Mouse (Mus musculus): Measurements from ENCODE around the gene Gm5089. TPM values are rescaled to one million over a fixed set of nuclear protein-coding genes. Genes with fewer than 3 reads are reported as not detected.
"Not testable (repeated sequence)": the region's sequence is repeated elsewhere in the genome, so short reads cannot be mapped to it uniquely, and the experiment has no call there.

Gene Gm5089
- polyA plus RNA-seq, 1 experiment from 2014 or later: 0.22 TPM

DNA sequence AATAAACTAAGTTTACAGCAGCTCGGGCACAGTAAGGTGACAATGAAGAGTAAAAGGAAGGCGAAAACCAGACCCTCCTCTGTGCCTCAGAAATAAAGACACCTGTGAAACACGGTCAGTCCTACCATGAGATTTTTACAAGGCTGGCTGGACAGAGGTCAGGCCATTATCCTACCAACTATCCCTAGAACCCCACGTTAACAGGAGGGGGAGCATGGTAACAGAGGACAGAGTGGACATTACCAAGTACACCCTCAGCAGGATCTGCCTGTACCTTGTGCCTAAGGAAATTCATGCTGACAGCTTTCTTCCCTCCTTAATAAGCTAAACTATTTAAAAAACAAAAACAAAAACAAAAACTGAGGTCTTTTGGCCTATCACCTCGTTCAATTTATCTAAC, 9.3 kb upstream of the Gm5089 start:
- H3K36me3 ChIP-seq: no peaks in the 10 kb centered on the region
- no peak overlapping the region for H3K4me3 ChIP-seq
- peaks cover 21% of the 10 kb centered on the region for H3K4me1 ChIP-seq
- no peak overlapping the region for H3K9ac ChIP-seq
- no peak for ATAC-seq (ENCODE audit: insufficient number of reproducible peaks, insufficient read depth, low FRiP score, low TSS enrichment, low read depth)
- H3K9me3 ChIP-seq: no peaks in the 10 kb centered on the region
- H3K27me3 ChIP-seq: peaks cover 63% of the 10 kb centered on the region
- H3K4me2 ChIP-seq: no peak overlapping the region
- H3K27ac ChIP-seq: no peak overlapping the region
- WGBS: 60% methylated on average over 5 of the region's 5 CpGs

DNA sequence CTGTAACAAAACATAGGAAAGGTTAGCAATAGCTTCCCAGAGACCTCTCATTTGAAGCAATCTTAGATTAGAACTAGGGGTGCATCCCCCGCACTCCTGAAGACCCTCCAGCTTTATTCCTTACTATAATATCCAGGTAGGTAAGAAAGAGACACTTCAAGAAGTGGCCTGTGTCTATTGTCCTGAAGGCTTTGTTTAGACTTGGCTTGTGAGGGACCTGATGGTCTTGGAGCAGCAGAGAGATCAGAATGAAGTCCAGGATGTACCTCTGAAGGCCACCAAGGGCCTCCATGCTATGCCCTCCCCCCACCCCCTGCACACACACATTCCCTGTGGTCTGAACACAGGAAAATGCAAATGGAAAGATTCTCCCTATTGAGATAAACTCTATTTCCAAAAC, 8.9 kb upstream of the Gm5089 start:
- Histone ChIP-seq H3K4me3 (no peak overlapping the region), H3K27me3 (peaks cover 63% of the 10 kb centered on the region), H3K9ac (no peak overlapping the region), H3K36me3 (no peaks in the 10 kb centered on the region), H3K27ac (no peak overlapping the region), H3K4me1 (peaks cover 17% of the 10 kb centered on the region), H3K4me2 (no peak overlapping the region), H3K9me3 (no peaks in the 10 kb centered on the region)
- WGBS: 91% methylated on average over 1 of the region's 1 CpGs
- no peak for ATAC-seq (ENCODE audit: insufficient number of reproducible peaks, insufficient read depth, low FRiP score, low TSS enrichment, low read depth)

DNA sequence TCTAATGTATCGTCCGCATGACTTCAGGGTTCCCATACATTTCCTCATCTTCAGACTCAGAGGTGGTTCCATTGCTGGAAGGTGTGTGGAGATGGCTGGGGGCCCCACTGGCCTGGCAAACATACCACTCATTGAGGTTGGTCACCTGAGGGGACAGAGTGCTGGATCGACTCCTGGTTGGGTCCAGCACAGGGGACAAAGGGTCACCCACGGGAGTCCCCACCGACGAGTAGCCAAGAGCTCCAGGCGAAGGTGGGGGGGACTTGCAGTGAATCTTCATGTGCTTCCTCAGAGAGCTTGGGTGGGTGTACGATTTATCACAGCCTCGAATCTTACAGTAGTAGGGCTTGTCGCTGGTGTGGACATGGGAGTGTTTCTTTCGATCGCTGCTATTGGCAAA, 8.4 kb upstream of the Gm5089 start:
- H3K4me1 ChIP-seq: peaks cover 12% of the 10 kb centered on the region
- not testable (repeated sequence) for H3K4me3 ChIP-seq; ATAC-seq (ENCODE audit: insufficient number of reproducible peaks, insufficient read depth, low FRiP score, low TSS enrichment, low read depth); H3K4me2 ChIP-seq; H3K9ac ChIP-seq; H3K27ac ChIP-seq; H3K36me3 ChIP-seq; H3K9me3 ChIP-seq
- peaks cover 62% of the 10 kb centered on the region for H3K27me3 ChIP-seq
- WGBS: 76% methylated on average over 12 of the region's 12 CpGs

DNA sequence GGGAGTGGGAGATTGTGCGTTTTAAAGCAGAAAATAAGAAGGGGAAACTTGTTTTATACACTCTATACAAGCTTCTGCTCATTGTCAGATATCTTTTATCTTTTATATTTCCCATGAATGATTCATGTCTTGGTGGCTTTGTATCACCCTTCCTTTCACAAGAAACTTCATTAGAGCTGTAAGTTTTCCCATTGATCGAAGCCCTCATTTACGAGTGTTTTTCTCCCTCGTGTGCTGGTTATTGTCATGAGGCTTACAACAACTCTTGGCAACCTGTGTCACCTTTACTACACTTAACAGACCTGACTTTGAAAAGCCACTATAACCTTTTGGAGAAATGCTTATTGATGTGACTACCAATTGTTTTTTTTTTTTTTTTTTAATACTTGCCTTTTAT, 4.6 kb upstream of the Gm5089 start:
- no peak overlapping the region for H3K4me3 ChIP-seq
- peaks cover 24% of the 10 kb centered on the region for H3K4me1 ChIP-seq
- H3K9me3 ChIP-seq: no peaks in the 10 kb centered on the region
- H3K27ac ChIP-seq: no peak overlapping the region
- H3K4me2 ChIP-seq: no peak overlapping the region
- no peaks in the 10 kb centered on the region for H3K36me3 ChIP-seq
- peaks cover 64% of the 10 kb centered on the region for H3K27me3 ChIP-seq
- 75% methylated on average over 4 of the region's 4 CpGs for WGBS
- no peak overlapping the region for H3K9ac ChIP-seq
- ATAC-seq (ENCODE audit: insufficient number of reproducible peaks, insufficient read depth, low FRiP score, low TSS enrichment, low read depth): no peak

DNA sequence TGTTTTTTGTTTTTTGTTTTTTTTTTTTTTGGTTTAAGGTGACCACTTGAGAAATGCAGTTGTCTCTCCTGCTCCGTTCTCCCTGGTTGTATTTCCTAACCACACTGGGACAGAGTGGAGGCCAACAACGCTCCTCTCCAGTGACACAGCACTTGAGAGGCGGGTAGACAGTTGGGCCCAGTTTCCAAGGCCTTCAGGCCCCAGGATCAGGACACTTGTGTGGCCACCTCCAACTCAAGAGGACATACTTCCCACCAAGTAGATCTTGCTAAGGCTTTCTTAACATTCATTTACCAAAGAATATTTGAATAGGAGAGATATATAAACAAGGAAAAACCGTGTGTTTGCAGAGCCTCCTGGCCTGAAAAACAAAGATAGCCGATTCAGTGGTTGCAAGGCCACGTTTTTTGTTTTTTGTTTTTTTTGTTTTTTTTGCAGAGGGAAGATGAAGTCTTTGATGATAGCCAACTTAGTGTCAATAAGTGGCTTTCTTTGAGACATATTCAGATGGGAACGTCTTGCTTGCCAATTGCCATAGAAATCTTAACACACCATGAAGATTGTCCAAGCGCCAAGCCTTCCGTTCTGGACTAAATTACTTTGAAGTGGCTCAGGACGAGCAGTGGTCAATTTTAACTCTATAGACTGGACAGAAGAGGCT, 4.1 kb upstream of the Gm5089 start:
- H3K9me3 ChIP-seq: no peaks in the 10 kb centered on the region
- no peak overlapping the region for H3K4me3 ChIP-seq
- ATAC-seq (ENCODE audit: insufficient number of reproducible peaks, insufficient read depth, low FRiP score, low TSS enrichment, low read depth): no peak
- no peak overlapping the region for H3K9ac ChIP-seq
- WGBS: 62% methylated on average over 10 of the region's 10 CpGs
- no peak overlapping the region for H3K27ac ChIP-seq
- H3K4me2 ChIP-seq: no peak overlapping the region
- H3K4me1 ChIP-seq: peaks cover 30% of the 10 kb centered on the region
- no peaks in the 10 kb centered on the region for H3K36me3 ChIP-seq
- H3K27me3 ChIP-seq: peaks cover 64% of the 10 kb centered on the region

DNA sequence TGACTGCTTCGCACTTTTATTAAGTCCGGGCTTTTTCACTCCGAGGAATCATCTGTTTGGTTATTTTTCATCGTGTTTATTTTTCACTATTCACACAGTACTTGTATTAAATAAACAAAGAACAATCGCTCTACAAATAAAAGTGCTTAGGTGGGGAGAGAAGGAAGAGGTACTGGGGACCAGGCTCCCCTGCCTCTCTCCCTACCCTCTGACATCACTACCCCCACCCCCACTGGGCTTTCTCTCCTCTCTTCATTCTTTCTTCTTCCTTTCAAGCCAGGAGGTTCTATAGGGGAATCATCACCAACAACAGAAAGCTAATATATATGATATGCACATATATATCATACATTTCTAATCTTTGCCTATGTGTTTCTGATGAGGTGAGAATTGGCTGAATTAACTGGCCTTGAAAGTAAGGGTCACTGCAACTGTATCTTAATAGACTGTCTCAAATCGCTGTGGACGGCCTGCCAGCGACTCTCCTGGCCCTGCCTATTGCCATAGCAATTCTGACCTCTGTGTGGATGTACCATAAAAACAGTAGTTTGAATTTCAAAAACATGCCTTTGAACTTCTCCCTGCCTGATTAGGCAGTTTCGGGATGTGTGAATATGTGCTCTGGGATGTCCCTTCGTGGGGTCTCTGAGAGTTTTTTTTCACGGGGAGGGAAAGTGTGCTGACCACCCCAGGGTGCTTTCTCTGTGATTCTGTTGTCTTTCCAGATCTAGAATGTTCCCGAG, 3.3 kb upstream of the Gm5089 start:
- H3K9me3 ChIP-seq: no peaks in the 10 kb centered on the region

DNA sequence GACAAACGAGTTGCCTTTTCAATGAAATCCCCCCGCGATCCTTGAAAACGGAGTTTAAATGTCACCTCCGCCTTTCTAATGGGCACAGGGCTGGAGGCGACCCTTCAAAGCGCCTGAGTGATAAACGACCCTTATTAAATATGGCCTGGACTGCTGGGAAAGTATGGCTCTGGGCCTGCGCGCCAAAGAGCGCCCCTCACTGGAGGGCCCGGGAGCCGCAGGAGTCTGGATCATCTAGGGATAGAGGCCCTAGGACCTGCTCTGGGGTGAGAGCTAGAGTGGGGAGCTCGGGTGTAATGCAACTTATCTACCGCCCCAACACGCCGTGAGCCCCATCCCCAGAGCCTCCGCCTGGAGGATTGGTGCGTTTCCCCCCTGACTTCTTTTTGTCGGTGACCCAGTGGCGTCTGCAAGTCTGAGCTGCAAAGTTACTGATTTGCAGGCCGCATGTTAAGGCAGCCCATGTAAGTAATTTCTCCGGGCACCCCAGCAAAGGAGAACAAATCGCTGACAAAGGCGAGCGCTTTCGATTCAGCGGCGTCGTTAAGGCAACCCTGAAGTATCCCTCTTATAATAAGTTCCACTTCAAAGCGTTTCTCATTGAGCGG, 2.6 kb upstream of the Gm5089 start:
- H3K27ac ChIP-seq: no peak overlapping the region

More for the DNA sequence above, 3.3 kb upstream of the Gm5089 start:
- 20% methylated on average over 12 of the region's 12 CpGs for WGBS
- peak overlapping the region; percentile 33 for H3K4me3 ChIP-seq
- H3K27me3 ChIP-seq: peaks cover 65% of the 10 kb centered on the region
- peaks cover 35% of the 10 kb centered on the region for H3K4me1 ChIP-seq
- no peak for ATAC-seq (ENCODE audit: insufficient number of reproducible peaks, insufficient read depth, low FRiP score, low TSS enrichment, low read depth)
- no peak overlapping the region for H3K9ac ChIP-seq
- H3K27ac ChIP-seq: no peak overlapping the region
- peak overlapping the region; percentile 60 for H3K4me2 ChIP-seq
- no peaks in the 10 kb centered on the region for H3K36me3 ChIP-seq

DNA sequence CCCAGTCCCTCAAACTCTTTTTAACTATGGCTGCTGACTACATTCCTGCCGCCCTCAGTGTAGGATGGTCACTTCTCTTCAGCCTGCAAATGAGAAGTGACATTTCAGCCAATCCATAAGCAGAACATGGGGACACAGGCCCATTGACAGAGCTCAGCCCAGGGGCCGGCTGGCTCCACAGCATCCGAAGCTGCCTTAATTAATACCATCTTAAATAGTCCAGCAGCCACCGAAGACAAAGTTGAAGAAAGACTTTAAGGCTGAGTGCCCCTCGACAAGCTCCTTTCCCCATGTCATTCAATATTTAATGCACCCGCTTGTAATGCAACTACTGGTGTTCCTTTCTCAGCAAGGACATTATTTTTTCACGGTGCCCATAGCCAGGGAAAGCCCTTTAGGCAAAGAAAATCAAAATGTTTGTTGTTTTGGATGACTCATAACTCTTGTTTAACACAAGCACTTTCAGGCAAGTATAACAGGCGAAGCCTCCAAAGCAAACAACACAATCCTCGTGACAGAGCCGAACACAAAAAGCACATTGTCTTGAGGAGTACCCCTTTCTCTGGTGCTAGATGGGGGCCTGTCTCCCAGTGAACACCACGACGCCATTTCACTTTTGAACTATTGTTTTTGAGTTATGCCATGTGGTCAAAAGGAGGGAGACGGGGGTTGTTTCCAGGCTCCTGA, 1.9 kb upstream of the Gm5089 start:
- Histone ChIP-seq H3K27ac (no peak overlapping the region), H3K4me1 (peaks cover 35% of the 10 kb centered on the region), H3K9ac (no peak overlapping the region), H3K9me3 (no peaks in the 10 kb centered on the region), H3K4me2 (peak overlapping the region; percentile 60), H3K4me3 (peak overlapping the region; percentile 33; the same call in 1 of the 2 replicates), H3K27me3 (peaks cover 76% of the 10 kb centered on the region), H3K36me3 (no peaks in the 10 kb centered on the region)
- 21% methylated on average over 13 of the region's 13 CpGs for WGBS
- no peak for ATAC-seq (ENCODE audit: insufficient number of reproducible peaks, insufficient read depth, low FRiP score, low TSS enrichment, low read depth)

More for the DNA sequence above, 2.6 kb upstream of the Gm5089 start:
- H3K36me3 ChIP-seq: no peaks in the 10 kb centered on the region
- H3K4me3 ChIP-seq: peak overlapping the region; percentile 33
- no peaks in the 10 kb centered on the region for H3K9me3 ChIP-seq
- 4% methylated on average over 32 of the region's 32 CpGs for whole genome bisulfite sequencing
- H3K4me2 ChIP-seq: peak overlapping the region; percentile 60
- no peak overlapping the region for H3K9ac ChIP-seq
- H3K27me3 ChIP-seq: peaks cover 71% of the 10 kb centered on the region
- ATAC-seq (ENCODE audit: insufficient number of reproducible peaks, insufficient read depth, low FRiP score, low TSS enrichment, low read depth): no peak
- peaks cover 35% of the 10 kb centered on the region for H3K4me1 ChIP-seq

DNA sequence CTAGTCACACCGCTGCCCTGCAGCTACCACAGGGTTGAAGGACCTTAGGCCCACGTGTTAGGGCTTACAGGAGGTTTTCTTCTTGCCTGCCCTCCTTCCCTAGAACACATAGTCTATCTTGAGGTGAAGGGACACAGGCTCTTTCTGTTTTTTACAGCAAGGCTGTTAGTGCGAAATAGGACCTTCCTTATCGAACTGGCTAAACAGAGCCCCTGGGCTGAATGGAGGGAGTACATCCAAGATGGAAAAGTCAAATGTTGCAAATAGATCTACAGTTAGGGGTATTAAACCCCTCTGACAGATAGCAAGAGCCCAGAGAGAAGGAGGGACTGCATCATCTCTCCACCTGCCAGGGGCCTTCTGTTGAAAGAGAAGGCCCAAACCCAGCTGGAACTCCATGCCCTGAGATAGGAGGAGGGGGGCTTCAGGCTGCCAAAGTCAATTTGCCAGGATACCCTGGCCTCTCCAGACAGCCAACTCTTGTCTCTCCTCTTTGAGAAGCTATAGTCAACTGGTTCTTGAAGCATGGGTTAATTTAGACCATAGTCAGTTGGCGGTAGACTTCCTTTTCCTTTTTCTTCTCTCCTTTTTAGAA, 733 bp upstream of the Gm5089 start:
- 60% methylated on average over 5 of the region's 5 CpGs for WGBS
- peak overlapping the region; percentile 53; the same call in 1 of the 2 replicates for H3K4me3 ChIP-seq

DNA sequence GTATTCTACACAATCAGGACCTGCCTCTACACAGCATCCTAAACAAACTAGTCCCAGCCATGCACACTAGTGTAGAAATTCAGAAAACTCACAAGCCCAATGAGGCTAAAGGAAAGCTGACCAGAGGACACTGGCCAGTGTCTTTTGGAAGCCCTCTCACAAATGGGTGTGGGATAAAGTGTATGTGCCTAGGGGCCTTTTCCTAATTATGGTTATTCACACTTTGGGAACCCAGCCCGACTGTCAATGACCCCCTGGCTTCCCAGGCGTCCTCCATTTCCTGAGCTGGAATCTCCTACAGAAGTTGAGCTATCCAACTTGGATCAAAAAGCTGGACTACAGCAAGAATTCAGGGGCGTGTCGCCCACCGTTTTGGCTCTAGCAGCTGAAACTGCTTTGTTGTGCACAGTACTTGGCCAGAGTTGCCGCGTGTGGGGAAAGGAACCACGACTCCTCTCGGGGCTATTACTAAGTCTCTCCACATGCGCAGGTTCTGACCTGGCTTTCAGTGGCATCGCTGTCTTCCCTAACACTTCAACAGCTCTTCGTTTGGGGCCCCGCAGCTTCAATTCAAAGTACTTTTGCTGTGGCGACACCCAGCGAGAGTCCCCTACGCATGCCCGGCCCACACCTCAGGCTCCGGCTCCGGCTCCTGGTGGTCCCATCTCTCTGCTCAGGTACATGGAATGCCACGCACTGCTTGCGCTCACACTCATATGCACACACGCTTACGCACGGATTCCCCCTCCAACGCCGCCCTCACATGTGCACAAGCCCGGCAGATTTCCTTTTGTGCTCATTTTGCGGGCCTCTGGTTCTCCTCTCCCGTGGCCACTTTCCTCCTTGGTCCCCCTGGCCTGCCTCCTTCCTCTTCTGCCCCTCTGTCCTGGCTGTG, 1.1 kb downstream of the Gm5089 start:
- Histone ChIP-seq H3K9me3 (no peaks in the 10 kb centered on the region), H3K4me1 (peaks cover 35% of the 10 kb centered on the region), H3K4me2 (peak overlapping the region; percentile 93), H3K27me3 (peaks cover 73% of the 10 kb centered on the region), H3K9ac (peak overlapping the region; percentile 71; the same call in 1 of the 2 replicates), H3K4me3 (peak overlapping the region; percentile 53), H3K27ac (no peak overlapping the region), H3K36me3 (no peaks in the 10 kb centered on the region)
- 5% methylated on average over 29 of the region's 29 CpGs for WGBS
- no peak for ATAC-seq (ENCODE audit: insufficient number of reproducible peaks, insufficient read depth, low FRiP score, low TSS enrichment, low read depth)

More for the DNA sequence above, 733 bp upstream of the Gm5089 start:
- Histone ChIP-seq H3K4me1 (peaks cover 35% of the 10 kb centered on the region), H3K27ac (no peak overlapping the region), H3K4me2 (peak overlapping the region; percentile 93), H3K36me3 (no peaks in the 10 kb centered on the region), H3K9ac (no peak overlapping the region), H3K27me3 (peaks cover 84% of the 10 kb centered on the region), H3K9me3 (no peaks in the 10 kb centered on the region)
- ATAC-seq (ENCODE audit: insufficient number of reproducible peaks, insufficient read depth, low FRiP score, low TSS enrichment, low read depth): no peak
